Mouse (Mus musculus) bone marrow macrophage, adult 2 months (primary cell): ENCODE data around the gene Ttll5.

Experiments
- CTCF ChIP-seq: IDR thresholded peaks from 2 replicates; pipeline ENCODE4 v1.5.1; 2012; ENCODE audit warnings: low read depth, mild to moderate bottlenecking, low read length, moderate library complexity
- POLR2A ChIP-seq: IDR thresholded peaks from 2 replicates; pipeline ENCODE4 v1.6.1; 2012; ENCODE audit warnings: mild to moderate bottlenecking, low read depth, low read length, borderline replicate concordance

GRCm38 (mm10) chr12:85943456-85943855 is 119.0 kb downstream of the Ttll5 start:
- TF ChIP-seq CTCF = no peak
- TF ChIP-seq POLR2A = no peak
